Mouse (Mus musculus): ENCODE data around the gene Tiam1. TPM values are rescaled to one million over a fixed set of nuclear protein-coding genes. Genes with fewer than 3 reads are reported as not detected.

Gene Tiam1
- polyA plus RNA-seq, 1 experiment from 2014 or later = 4.2 TPM

GRCm38 (mm10) chr16:89909393-89910068, 234.0 kb downstream of the Tiam1 start:
- H3K36me3 ChIP-seq (replicated peaks) = no peaks in the 10 kb centered on the region
- 71% methylated on average over 26 of the region's 26 CpGs for WGBS (ENCODE audit: insufficient replicate concordance)
- H3K27me3 ChIP-seq = no peaks in the 10 kb centered on the region
- no peak for ATAC-seq (ENCODE audit: insufficient read depth)
- no peak overlapping the region for H3K27ac ChIP-seq (replicated peaks)
- no peaks in the 10 kb centered on the region for H3K9me3 ChIP-seq (replicated peaks)
- no peak overlapping the region for H3K9ac ChIP-seq
- no peak overlapping the region for H3K4me2 ChIP-seq
- no peaks in the 10 kb centered on the region for H3K4me1 ChIP-seq (replicated peaks)
- H3K4me3 ChIP-seq (replicated peaks) = no peak overlapping the region

- Histone ChIP-seq H3K4me3 (replicated peaks) (no peak overlapping the region), H3K4me2 (no peak overlapping the region), H3K9me3 (replicated peaks) (no peaks in the 10 kb centered on the region), H3K27me3 (no peaks in the 10 kb centered on the region), H3K4me1 (replicated peaks) (no peaks in the 10 kb centered on the region), H3K9ac (no peak overlapping the region), H3K27ac (replicated peaks) (no peak overlapping the region), H3K36me3 (replicated peaks) (no peaks in the 10 kb centered on the region)
- 72% methylated on average over 9 of the region's 9 CpGs for WGBS (ENCODE audit: insufficient replicate concordance)
- no peak for ATAC-seq (ENCODE audit: insufficient read depth)
These were observed 235.9 kb downstream of the Tiam1 start for GRCm38 (mm10) chr16:89907651-89908050.

- H3K4me1 ChIP-seq (replicated peaks) = no peaks in the 10 kb centered on the region
- no peak overlapping the region for H3K4me3 ChIP-seq (replicated peaks)
- no peak overlapping the region for H3K4me2 ChIP-seq
- no peaks in the 10 kb centered on the region for H3K36me3 ChIP-seq (replicated peaks)
- H3K9me3 ChIP-seq (replicated peaks) = no peaks in the 10 kb centered on the region
- no peak for ATAC-seq (ENCODE audit: insufficient read depth)
- no peak overlapping the region for H3K27ac ChIP-seq (replicated peaks)
- no peaks in the 10 kb centered on the region for H3K27me3 ChIP-seq
- no peak overlapping the region for H3K9ac ChIP-seq
- WGBS (ENCODE audit: insufficient replicate concordance) = 81% methylated on average over 7 of the region's 7 CpGs
These were observed 236.7 kb downstream of the Tiam1 start for GRCm38 (mm10) chr16:89906909-89907308.

- Histone ChIP-seq H3K4me1 (replicated peaks) (no peaks in the 10 kb centered on the region), H3K4me2 (no peak overlapping the region), H3K4me3 (replicated peaks) (no peak overlapping the region), H3K9me3 (replicated peaks) (no peaks in the 10 kb centered on the region), H3K9ac (no peak overlapping the region), H3K27ac (replicated peaks) (no peak overlapping the region), H3K27me3 (no peaks in the 10 kb centered on the region), H3K36me3 (replicated peaks) (no peaks in the 10 kb centered on the region)
- WGBS (ENCODE audit: insufficient replicate concordance) = 71% methylated on average over 1 of the region's 1 CpGs
- no peak for ATAC-seq (ENCODE audit: insufficient read depth)
These were observed 237.8 kb downstream of the Tiam1 start for GRCm38 (mm10) chr16:89905730-89906305.

DNA sequence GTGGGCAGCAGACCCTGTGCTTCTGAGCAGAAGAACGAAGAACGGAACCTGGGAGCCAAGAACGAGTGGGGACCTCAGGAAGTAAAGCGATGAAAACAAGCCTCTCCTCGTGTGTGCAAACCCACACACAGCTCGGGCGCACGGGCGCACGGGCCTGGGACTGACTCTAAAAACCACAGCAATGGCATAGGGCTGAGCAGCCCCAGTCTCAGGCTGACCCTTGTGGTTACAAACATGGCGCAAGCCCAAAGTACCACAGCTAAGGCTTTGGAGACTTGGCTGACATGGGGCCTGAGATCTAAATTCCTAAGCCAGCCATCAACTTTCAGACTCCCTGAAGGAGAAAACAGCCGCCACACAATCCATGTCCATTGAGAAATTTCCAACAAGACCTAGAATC, 239.4 kb downstream of the Tiam1 start:
- no peak overlapping the region for H3K27ac ChIP-seq (replicated peaks)
- no peak overlapping the region for H3K4me2 ChIP-seq
- 70% methylated on average over 12 of the region's 12 CpGs for WGBS (ENCODE audit: insufficient replicate concordance)
- no peak overlapping the region for H3K9ac ChIP-seq
- no peak for ATAC-seq (ENCODE audit: insufficient read depth)
- no peaks in the 10 kb centered on the region for H3K27me3 ChIP-seq
- no peaks in the 10 kb centered on the region for H3K36me3 ChIP-seq (replicated peaks)
- no peaks in the 10 kb centered on the region for H3K4me1 ChIP-seq (replicated peaks)
- H3K4me3 ChIP-seq (replicated peaks) = no peak overlapping the region
- no peaks in the 10 kb centered on the region for H3K9me3 ChIP-seq (replicated peaks)

- Histone ChIP-seq H3K9ac (no peak overlapping the region), H3K27ac (replicated peaks) (no peak overlapping the region), H3K4me1 (replicated peaks) (no peaks in the 10 kb centered on the region), H3K9me3 (replicated peaks) (no peaks in the 10 kb centered on the region), H3K27me3 (no peaks in the 10 kb centered on the region), H3K4me3 (replicated peaks) (no peak overlapping the region), H3K36me3 (replicated peaks) (no peaks in the 10 kb centered on the region), H3K4me2 (no peak overlapping the region)
- ATAC-seq (ENCODE audit: insufficient read depth) = no peak
- 74% methylated on average over 12 of the region's 12 CpGs for WGBS (ENCODE audit: insufficient replicate concordance)
These were observed 240.8 kb downstream of the Tiam1 start for GRCm38 (mm10) chr16:89902578-89903304.

GRCm38 (mm10) chr16:89900681-89901080, 242.9 kb downstream of the Tiam1 start:
- no peak overlapping the region for H3K9ac ChIP-seq
- no peak overlapping the region for H3K4me2 ChIP-seq
- no peaks in the 10 kb centered on the region for H3K4me1 ChIP-seq (replicated peaks)
- 43% methylated on average over 8 of the region's 8 CpGs for WGBS (ENCODE audit: insufficient replicate concordance)
- H3K9me3 ChIP-seq (replicated peaks) = no peaks in the 10 kb centered on the region
- ATAC-seq (ENCODE audit: insufficient read depth) = no peak
- H3K36me3 ChIP-seq (replicated peaks) = no peaks in the 10 kb centered on the region
- H3K27me3 ChIP-seq = no peaks in the 10 kb centered on the region
- H3K27ac ChIP-seq (replicated peaks) = no peak overlapping the region
- no peak overlapping the region for H3K4me3 ChIP-seq (replicated peaks)

DNA sequence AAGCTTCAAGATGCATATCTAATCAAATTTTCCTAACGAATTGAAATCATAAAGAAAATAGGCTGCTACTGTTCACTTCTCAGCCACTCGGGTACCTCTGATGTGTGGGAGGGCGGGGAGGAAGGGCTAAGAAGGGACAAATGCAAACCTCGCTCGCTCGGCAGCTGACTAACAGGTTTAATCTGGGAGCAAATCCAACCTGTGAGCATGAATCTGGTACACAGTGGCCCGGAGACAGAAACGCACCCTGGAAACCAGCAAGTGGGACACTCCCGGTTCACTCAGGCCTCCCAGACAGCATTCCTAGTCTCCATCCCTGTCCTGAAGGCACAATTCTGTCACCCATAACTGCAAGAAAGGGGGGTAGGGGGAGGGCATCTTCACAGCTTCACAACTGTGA, 244.4 kb downstream of the Tiam1 start:
- no peak overlapping the region for H3K4me2 ChIP-seq
- 62% methylated on average over 9 of the region's 9 CpGs for whole genome bisulfite sequencing (ENCODE audit: insufficient replicate concordance)
- no peak overlapping the region for H3K9ac ChIP-seq
- H3K27ac ChIP-seq (replicated peaks) = no peak overlapping the region
- H3K4me1 ChIP-seq (replicated peaks) = no peaks in the 10 kb centered on the region
- no peaks in the 10 kb centered on the region for H3K36me3 ChIP-seq (replicated peaks)
- H3K4me3 ChIP-seq (replicated peaks) = no peak overlapping the region
- H3K27me3 ChIP-seq = no peaks in the 10 kb centered on the region
- ATAC-seq (ENCODE audit: insufficient read depth) = no peak
- no peaks in the 10 kb centered on the region for H3K9me3 ChIP-seq (replicated peaks)

DNA sequence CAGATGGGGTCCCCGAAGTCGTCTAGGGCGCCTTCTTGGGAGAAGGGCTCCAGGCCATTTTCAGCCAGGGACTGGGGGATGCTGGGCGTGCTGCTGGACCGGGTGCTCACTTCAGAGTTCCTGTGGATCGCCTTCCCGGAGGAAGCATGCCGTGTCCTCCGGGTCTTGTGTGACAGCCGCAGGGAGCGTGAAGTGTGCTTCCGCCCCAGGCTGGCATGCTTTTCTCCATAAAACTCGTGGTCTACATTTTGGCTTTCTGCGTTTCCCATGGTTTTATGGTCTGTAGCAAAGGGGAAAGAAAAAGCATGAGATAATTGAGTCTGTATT, 245.3 kb downstream of the Tiam1 start:
- H3K36me3 ChIP-seq (replicated peaks) = no peaks in the 10 kb centered on the region
- H3K27ac ChIP-seq (replicated peaks) = no peak overlapping the region
- WGBS (ENCODE audit: insufficient replicate concordance) = 78% methylated on average over 14 of the region's 14 CpGs
- H3K4me1 ChIP-seq (replicated peaks) = no peaks in the 10 kb centered on the region
- no peak overlapping the region for H3K4me3 ChIP-seq (replicated peaks)
- no peak overlapping the region for H3K9ac ChIP-seq
- no peak for ATAC-seq (ENCODE audit: insufficient read depth)
- no peak overlapping the region for H3K4me2 ChIP-seq
- no peaks in the 10 kb centered on the region for H3K27me3 ChIP-seq
- no peaks in the 10 kb centered on the region for H3K9me3 ChIP-seq (replicated peaks)

- Histone ChIP-seq H3K36me3 (replicated peaks) (no peaks in the 10 kb centered on the region), H3K27ac (replicated peaks) (no peak overlapping the region), H3K4me3 (replicated peaks) (no peak overlapping the region), H3K4me1 (replicated peaks) (no peaks in the 10 kb centered on the region), H3K27me3 (no peaks in the 10 kb centered on the region), H3K9ac (no peak overlapping the region), H3K9me3 (replicated peaks) (no peaks in the 10 kb centered on the region), H3K4me2 (no peak overlapping the region)
- ATAC-seq (ENCODE audit: insufficient read depth) = no peak
- 82% methylated on average over 33 of the region's 33 CpGs for WGBS (ENCODE audit: insufficient replicate concordance)
These were observed 245.8 kb downstream of the Tiam1 start for GRCm38 (mm10) chr16:89897547-89898298.

DNA sequence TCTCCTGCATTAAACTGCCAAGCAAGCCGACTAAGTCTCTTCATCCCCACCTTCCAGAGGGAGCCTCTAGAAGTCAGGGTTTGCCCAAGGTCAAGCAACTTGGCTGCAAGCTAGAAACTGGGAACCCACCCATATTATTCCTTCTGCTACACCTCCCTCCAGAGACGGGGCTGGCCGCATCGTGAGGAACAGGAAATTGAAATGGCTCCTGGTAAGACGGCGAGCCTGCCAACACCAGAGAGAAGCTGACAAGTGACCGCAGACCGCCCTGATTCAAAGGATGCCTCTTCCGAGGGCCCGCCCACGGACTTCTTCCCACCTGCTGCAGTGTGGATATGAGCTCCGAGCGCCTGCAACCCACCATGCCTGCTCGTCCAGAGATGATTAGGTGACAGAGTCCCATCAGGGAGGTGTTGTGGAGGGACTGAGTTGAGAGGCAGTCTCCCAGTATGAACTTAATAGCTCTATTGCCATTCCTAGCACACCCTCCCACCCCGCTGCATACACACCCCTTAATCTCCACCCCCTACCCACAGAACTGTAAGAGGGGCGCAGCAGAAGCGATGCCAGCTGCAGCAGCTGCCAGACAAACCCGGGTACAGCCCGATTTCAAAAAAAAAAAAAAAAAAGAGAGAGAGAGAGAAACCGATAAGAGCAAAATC, 246.6 kb downstream of the Tiam1 start:
- Histone ChIP-seq H3K27ac (replicated peaks) (no peak overlapping the region), H3K4me2 (no peak overlapping the region), H3K27me3 (no peaks in the 10 kb centered on the region), H3K4me1 (replicated peaks) (no peaks in the 10 kb centered on the region), H3K4me3 (replicated peaks) (no peak overlapping the region), H3K9me3 (replicated peaks) (no peaks in the 10 kb centered on the region), H3K9ac (no peak overlapping the region), H3K36me3 (replicated peaks) (no peaks in the 10 kb centered on the region)
- WGBS (ENCODE audit: insufficient replicate concordance) = 65% methylated on average over 20 of the region's 20 CpGs
- ATAC-seq (ENCODE audit: insufficient read depth) = no peak
